Mouse (Mus musculus) inflammation-experienced regulatory T-cells, adult 6 months (primary cell): ENCODE results near the gene Slc7a6os. TPM values are rescaled to one million over a fixed set of nuclear protein-coding genes. Genes with fewer than 3 reads are reported as not detected.
"Not testable (repeated sequence)": the region's sequence is repeated elsewhere in the genome, so short reads cannot be mapped to it uniquely, and the experiment has no call there.

ENCODE experiments used
- ATAC-seq: one replicate; pipeline ENCODE4 v1.8.0; 2017
- polyA plus RNA-seq, 3 experiments: library from polyadenylated mRNA; unstranded; fragments of 100-300 nt; shearing (Covaris generic); gene quantifications; one replicate each; pipeline ENCODE4 v1.2.1; 2017

Gene Slc7a6os
- 10 to 100 TPM; 20.7 to 26.9 (median 23.1) TPM for polyA plus RNA-seq

DNA sequence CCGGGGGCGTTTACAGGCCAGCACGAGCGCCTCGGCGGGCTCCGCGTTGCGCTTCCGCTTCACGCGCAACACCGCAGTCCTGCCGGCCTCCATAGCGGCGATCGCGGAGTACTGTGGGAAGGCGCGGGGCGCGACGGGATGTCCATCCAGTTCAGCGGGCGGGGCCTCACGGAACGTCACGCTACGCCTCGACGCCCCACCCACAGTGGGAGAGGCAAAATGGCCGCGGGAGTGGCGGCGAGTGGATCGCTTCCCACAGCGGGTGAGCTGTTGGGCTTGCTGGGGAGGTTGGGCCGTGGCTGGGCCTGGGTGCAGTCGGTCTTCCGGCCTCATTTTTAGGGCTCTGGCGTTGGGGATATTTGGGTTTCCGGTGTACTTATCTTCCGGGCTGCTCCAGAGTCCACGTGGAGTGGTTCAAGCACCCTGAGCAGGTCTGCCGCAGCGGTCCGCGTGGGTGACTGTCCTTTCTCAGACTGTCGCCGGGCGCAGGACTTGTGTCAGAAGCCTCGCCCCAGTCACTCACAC lies at the start of gene Slc7a6os, which contains the start of gene Prmt7:
Gene Slc7a6os, minus strand, starts transcription at position 115 of the 525 bp plus-strand sequence.
Gene Prmt7, plus strand, starts transcription at position 116 of the 525 bp plus-strand sequence.
- ATAC-seq, result peak; percentile 95

DNA sequence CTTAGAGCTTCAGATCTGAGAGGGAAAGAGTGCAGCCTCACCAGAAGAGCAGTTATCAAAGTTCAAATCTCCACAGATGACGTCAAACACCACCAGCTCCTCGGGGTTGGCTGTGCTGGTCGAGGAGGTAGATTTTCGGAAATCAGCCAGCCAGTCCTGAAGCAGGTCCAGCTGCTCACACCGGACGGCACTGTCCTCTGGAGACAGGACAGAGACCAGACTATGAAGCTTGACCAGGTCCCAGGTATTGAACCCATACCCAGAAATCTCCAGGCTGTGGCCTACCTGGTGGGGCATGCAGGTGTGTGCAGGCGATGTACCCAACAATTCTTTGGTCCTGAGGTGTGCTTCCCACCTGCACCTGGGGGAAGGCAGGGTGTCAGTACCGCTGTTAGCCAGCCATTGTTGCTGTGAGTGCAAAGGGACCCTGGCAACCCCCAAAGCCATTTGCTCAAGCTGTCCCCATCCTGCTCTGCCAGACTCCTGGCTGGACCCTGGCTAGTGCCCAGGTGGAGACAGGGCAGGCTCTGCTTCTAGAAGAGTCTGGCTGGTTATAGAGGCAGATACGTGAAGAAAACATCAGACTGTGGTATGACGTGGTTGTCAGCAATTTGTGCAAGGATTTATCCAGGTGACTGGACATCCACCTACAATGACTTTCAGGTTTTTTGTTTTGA lies 49.0 kb upstream of the Slc7a6os start:
- no peak for ATAC-seq

DNA sequence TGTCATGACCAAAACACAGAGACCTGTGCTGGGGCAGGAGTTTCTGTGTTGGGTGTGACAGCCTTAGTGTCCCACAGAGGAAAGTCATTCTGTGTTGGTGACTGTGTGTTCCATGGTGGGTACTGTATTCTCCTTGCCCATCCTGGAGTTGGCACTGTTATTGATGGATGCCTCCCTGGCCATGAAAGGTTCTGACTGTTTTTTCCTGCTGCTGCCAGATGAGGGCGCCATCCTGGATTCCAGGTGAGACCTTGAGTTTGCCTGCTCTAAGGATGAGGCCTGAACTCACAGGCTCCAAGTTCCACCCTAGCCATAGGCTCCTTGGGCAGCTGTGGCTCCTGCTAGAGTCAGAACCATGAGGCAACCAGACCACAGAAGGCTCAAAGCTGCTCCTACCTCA lies 47.4 kb upstream of the Slc7a6os start:
- ATAC-seq, result no peak

DNA sequence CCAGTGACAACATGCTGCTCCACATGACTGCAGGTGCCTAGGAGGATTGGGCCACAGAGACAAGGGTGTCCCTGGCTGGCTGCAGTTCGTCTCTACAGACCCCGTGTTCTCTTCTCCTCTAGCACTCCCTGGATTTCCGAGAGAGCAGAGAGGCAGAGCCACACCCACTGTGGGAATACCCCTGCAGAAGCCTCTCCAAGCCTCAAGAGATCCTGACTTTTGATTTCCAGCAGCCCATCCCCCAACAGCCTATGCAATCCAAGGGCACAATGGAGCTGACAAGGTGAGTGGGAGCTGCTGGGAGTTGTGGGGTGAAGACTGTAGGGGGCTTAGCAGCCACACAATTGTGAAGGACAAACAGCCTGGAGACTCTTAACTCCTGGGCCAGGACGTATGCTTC lies 39.5 kb upstream of the Slc7a6os start:
- no peak for ATAC-seq

DNA sequence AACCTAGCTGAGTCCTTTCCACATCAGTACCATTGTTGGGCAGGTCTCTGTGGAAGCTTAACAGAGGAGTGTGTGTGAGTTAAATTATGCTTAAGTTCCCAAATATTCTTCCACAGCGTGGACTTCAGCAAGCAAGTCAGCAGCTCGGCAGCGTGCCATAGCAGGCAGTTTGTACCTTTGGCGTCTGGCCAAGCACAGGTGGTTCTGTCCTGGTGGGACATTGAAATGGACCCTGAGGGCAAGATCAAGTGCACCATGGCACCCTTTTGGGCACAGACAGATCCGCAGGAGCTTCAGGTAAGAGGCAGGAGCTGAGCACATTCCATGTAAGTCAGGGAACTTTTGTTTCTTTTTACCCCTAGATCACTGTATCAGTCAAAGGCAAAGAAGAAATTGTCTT lies 26.4 kb upstream of the Slc7a6os start:
- no peak for ATAC-seq

GRCm38 (mm10) chr8:106234567-106235261 lies 24.0 kb upstream of the Slc7a6os start:
- no peak for ATAC-seq

GRCm38 (mm10) chr8:106232751-106233150 lies 22.0 kb upstream of the Slc7a6os start:
- ATAC-seq, result no peak

- ATAC-seq, result no peak
Observed at GRCm38 (mm10) chr8:106231536-106231935, 20.8 kb upstream of the Slc7a6os start.

DNA sequence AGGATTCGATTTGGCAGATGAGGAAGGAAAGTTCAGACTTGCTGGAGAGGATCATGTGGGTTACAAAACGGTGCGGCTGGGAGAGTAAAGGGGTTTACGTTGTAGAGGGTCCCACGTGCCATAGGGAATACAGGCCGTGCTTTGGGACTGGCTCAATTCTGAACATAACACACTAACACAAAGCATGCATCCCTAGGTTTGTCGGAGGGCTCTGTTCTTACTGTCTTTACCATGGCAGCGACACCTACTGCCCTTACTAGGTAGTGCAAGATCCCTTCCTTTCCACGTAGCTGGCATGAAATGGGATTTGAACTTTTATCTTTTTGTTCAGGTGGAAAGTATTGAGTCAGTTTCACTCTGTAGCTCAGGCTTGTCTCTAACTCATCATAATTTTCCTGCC lies 15.9 kb upstream of the Slc7a6os start:
- peak; percentile 48 for ATAC-seq

DNA sequence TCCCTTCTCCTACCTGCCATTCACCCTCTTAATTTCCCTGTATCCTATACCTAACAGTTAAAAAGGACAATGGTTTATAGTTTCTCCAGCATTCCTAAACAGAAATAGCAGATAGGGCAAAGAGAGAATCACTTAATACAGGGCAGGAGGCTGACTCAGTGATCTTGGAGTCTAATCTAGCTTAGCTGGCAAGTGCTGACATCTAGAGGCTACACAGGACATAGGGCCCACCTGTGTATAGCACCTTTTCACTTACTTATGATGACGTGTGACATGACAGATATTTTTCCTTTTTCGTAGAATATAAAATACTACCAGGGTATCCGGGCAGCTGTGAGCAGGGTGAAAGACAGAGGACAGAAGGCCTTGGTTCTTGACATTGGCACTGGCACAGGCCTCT lies 8.9 kb upstream of the Slc7a6os start:
- ATAC-seq, result no peak

DNA sequence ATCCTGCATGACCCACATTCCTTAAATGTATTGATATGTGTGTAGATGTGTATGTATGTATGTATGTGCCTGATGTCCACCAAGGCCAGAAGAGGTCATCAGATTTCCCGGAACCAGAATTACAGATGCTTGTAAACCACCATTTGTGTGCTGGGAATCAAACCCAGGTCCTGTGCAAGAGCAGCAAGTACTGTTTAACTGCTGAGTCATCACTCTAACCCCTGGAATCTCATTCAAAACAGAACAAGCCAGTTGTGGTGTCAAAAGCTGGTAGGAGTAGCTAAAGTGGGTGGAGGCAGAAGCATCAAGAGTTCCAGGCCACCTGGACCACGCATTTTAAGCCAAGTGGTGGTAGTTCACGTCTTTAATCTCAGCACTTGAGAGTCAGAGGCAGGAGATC lies 3.2 kb upstream of the Slc7a6os start:
- ATAC-seq, result no peak

DNA sequence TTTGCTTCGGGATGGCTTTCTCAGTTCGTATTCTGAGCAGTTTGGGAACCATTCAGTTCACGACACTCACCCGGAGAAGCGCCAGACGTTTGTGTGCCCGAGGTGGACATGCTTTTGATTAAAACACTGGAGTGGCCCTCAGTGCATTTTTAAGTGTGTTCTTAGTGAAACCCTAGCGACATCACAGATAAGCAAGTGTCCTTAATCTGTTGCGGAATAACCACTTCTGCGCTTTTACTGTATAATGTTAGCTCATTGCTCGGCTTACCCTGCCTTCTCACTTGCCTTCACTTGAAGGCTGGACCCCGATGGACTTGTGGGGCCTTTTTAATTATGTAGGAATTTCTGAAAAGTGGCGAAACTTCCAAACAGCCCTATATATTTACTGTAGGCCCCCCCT lies 686 bp upstream of the Slc7a6os start:
- ATAC-seq, result no peak

- peak; percentile 22 for ATAC-seq
Observed at GRCm38 (mm10) chr8:106210035-106210731, 552 bp downstream of the Slc7a6os start.

DNA sequence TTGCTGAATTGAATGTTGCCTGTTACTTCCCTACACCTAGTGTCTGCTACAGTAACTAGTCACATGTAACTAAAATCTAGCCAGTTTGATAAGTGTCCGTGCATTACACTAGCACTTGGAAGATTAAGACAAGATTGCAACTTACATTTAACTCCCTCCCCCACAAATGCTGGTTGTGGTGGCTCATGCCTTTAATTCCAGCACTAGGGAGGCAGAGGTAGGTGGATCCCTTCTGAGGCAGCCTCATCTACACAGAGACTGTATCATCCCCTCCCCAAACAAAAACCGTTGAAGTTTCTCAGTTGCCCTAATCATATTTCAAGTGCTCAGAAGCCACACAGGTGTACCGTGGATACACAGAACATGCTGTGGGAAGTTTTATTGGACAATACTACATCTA lies 11.1 kb downstream of the Slc7a6os start:
- ATAC-seq, result not testable (repeated sequence)

GRCm38 (mm10) chr8:106198741-106199140 lies 12.0 kb downstream of the Slc7a6os start:
- peak; percentile 48 for ATAC-seq

DNA sequence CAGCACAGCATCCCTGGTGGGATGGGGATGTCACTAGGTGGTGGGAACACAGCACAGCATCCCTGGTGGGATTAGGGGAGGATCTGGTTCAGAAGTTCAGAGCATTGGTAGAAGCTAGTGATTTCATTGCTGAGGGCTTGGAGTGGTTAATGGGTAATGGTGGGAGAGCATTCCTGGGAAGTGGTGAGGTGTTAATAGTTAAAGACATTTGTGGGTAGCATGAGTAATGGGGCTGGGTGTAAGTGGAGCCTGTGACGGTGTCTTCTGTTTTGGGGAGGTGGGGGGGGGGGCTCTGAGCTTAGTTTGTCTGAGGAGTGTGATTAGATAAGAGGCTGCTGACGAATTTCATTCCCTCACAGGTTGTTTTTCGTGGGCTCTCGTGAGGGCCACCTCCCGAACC lies 16.7 kb downstream of the Slc7a6os start:
- ATAC-seq, result no peak

GRCm38 (mm10) chr8:106193162-106193561 lies 17.6 kb downstream of the Slc7a6os start:
- ATAC-seq, result no peak

DNA sequence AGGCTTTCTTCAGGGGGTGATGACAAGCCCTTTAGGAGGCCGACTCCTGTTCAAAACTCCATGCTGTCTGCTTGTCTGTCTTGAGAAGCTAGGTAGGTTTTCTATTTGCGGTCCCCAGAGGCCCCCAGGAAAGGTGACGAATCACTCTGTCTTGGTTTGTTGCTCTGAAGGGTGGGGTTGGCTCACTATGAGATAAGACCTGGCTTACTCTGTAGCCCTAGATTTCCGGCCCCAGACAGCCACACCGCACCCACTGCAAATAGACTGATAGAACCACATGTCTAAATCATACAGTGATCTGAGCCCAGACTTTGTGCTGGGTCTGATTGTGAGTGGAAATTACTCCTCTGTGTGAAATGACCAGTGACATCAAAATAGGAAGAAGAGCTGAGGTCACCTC lies 19.1 kb downstream of the Slc7a6os start:
- no peak for ATAC-seq

DNA sequence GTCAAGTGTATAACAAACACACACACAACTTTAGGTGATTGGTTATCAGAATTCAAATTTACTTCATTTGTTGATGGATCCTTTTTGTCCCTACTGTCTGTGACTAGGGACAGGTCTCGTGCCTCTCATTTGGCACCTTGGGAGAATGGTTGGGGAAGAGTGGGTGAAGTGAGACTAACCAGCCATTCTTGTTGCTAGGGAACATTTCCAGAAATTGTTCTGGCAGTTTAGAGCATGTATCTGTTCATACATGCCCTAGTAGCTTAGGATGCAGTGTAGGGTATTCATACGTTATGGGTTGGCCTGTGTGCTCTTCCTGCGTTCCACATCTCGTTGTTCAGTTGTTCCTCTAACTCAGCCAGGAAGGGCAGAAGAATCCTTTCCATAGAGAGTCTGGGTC lies 21.6 kb downstream of the Slc7a6os start:
- ATAC-seq, result no peak

- ATAC-seq, result no peak
Observed at GRCm38 (mm10) chr8:106186394-106186793, 24.3 kb downstream of the Slc7a6os start.

DNA sequence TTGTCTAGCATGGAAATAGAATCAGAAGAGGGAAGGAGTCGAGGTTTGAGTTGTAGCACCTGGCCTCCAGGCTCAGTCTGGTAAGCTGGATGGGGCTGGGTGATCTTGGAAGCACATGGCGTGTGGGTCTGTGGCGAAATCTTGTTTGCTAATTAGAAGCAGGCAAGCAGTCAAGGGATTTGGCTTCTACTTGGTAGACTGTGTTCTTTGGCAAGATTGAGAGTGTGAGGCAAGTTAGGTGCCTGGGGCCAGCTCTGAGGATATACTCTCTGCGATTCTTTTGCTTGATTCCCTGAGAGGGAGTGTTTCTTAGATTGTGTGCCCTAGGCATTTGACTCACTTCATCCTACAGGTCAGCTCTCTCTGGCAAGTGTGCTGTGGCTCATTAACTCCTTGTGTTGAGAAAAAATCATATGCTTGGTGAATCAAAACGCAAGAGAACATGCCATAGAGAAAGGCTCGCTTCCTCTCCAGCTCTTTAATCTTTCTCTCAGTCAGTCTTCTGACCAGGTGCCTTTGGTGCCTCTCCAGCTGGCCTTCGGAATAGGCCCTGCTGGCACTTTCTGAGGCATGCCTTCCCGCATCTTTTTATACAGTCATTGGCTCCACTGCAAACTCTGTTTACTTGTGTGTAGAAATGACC lies 25.0 kb downstream of the Slc7a6os start:
- ATAC-seq, result no peak

DNA sequence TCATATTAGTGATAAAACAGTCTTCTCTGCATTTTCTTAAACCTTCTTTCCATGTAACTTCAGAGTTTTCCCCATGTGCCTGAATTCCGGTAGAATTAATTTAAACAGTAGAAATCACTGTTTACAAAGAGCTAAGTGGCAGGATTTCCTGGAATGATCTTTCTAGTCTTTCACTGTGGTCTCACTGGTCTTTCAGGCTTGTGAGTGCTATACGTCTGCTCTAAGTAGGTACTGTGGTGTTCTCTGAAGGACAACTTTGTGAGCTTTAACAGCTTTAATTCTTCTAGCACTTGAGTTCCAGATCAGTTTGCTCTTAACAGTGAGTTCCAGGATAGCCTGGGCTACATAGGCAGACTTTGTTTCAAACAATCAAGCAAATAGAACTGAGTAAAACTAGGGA lies 32.3 kb downstream of the Slc7a6os start:
- ATAC-seq, result no peak

GRCm38 (mm10) chr8:106177594-106177993 lies 33.1 kb downstream of the Slc7a6os start:
- no peak for ATAC-seq
